Mouse (Mus musculus) testis, adult 2 months (tissue): ENCODE measurements around the gene Cdc42ep4.

ENCODE experiments used
- CTCF ChIP-seq: fragments of 200-500 bp; IDR thresholded peaks from 2 replicates; pipeline ENCODE4 v1.5.1; 2012; ENCODE audit warnings: low read depth, mild to moderate bottlenecking, inconsistent platforms, low read length, moderate library complexity; ENCODE audit not compliant: control insufficient read depth, insufficient read depth, insufficient replicate concordance
- POLR2A ChIP-seq: fragments of 200-500 bp; IDR thresholded peaks from 2 replicates; pipeline ENCODE4 v1.6.1; 2012; ENCODE audit warnings: low read depth, mild to moderate bottlenecking, inconsistent platforms, low read length, moderate library complexity; ENCODE audit not compliant: control insufficient read depth

DNA sequence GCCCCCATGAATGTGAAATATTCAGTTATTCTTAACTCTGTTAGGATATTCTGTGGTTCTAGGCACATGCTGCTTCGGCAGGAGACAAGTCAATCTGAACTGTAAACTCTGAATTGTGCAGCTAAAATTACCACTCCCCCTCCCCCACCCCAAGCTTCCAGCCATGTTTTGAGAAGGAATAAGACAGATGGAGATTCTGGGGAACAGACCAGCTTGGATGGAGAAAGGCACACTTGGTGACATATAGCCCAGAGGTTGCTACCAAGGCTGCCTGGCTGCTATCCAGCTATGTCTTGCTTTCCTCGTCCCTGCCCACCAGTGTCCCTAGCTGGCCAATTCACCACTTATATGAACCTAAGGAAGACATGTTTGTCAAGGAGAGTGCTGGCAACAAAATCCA lies 30.3 kb upstream of the Cdc42ep4 start:
- TF ChIP-seq CTCF (no peak), POLR2A (no peak)
